Mouse (Mus musculus) cerebellum, adult 11 months (tissue): Measurements from ENCODE around the gene Wt1.

Source experiments
- DNase-seq: peaks from one replicate; pipeline ENCODE4 v3.0.0; 2022

Wt1 gene

DNA sequence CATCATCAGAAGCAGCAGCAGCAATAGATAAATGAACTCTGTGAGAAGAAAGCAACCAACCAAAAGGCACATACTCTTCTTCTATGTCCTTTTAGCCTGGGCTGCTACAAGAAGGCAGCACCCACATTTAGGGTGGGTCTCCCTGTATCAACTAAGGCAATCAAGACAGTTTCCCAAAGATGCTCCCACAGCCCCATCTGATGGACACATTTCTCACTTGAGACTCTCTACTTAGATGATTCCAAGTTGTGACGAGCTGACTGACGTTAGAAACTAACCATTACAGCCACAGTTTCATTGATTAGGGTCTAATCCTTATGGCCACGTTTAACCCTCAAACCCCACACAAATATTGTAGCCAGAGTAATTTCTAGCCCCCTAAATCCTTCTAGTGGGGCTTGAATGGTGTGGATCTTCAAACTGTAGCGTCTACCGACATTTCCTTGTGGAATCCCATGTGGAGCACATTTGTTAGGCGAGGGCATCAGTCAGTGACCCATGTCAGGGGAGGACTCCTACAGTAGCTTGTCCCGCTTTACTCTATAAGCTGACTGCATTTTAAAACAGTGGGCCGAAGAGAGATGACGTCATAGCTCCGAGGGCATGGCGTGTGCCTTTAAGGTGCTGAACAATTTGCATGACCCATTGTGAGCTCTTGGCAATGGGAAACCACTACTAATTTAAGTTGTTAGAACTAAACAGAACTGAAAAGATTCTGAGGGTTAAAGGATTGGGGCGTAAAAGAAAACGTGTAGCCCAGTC is 59.6 kb downstream of the Wt1 start:
- DNase-seq, result no peak

DNA sequence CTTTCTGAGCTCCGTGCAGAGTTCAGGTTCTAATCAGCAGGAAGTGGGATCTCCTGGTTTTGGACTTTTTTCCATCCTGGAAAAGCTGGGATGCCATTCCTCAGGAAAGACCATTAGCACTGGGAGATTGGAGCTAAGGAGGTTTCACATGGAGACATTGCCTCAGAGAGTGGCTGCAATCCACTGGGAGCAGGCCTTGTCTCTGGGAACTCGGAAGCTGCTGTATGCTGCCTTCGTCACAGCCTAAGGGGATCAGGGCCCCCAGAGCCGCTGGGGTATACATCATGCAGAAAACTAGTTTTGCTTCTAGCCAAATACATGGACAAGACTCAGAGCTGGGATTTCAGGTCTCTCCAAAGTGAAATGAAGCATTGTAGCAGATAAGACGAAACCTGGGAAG is 60.3 kb downstream of the Wt1 start:
- DNase-seq, result no peak

DNA sequence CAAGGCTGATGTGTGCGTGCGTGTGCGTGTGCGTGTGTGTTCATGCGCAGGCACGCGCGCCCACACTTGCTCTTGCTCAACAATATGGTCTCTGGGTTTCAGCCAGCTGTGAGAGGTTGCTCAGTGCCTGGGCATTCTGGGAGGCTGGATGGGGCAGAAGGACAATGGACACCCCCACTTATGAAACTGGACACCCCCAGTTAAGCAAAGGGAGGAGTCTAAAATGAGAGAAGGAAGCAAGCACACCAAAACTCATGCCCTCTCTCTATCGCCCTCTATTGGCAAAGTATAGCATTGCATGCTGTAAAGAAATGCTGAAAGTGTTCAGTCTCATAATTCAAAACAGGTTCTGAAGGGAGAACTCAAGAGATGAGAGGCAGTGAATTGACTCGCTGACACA is 61.9 kb downstream of the Wt1 start:
- DNase-seq, result no peak

DNA sequence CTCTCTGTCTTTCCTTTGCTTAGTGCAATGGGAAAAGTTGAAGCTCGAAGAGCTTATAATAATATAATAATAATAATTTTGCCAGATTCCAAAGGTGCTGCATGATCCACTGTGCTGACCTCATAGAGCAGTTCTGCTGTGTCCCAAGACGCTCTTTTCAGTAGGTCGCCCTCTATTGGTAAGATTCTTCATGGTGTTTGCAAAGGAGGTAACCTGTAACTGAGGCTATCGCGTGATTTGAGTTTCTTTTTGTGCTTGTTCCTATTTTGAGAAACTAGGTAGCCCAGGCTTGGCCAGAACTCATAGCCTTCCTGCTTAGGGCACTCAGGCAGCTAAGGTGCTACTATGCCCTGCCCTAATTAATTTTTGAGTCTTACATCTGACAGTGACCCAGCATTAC is 63.0 kb downstream of the Wt1 start:
- DNase-seq, result no peak

DNA sequence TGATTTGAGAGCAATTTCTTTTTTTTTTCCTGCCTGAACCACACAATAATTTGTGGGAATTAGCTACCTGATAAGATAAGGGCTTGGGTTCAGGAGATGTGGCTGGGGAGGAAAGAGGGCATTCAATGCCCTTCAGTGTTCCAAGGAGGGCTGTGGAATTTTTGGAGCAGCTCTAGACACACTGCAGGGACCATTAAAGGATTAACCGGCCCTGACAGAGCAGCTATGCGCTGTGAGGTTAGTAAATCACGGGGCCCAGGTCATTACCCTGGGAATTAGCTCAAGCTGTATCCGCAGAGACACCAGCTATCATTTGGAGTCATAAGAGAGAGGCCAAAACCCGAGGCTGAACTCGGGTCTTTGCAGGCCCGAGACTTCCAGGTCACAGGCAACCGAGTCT is 73.8 kb downstream of the Wt1 start:
- no peak for DNase-seq

DNA sequence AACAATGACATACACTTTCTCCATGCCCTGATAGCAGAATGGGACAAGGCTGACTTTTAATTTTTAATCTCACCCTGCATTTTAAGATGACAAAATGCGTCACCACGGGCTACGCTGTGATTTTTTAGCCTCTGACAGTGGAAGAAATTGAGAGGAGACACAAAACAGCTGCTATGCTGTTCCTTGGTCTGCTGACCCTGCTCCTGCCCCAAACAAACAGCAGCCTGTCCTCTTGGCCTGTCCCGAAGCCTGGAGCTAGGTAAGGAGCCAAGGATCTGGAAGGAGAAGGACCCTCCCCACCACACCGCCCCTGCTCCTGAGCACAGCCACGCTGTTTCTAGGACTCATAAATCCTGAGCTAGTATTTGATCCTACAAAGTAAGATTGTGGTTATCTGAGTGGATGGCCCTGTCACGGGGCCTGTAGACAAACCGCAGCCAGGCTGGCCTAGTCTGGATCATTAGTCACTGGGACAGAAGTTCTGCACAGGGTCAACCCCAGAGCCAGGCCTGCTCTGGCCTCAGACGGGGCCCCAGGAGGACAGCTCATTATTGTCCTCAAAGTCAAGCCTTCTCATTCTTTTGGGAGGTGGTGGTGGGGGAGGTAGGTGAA is 80.3 kb downstream of the Wt1 start:
- DNase-seq, result no peak

DNA sequence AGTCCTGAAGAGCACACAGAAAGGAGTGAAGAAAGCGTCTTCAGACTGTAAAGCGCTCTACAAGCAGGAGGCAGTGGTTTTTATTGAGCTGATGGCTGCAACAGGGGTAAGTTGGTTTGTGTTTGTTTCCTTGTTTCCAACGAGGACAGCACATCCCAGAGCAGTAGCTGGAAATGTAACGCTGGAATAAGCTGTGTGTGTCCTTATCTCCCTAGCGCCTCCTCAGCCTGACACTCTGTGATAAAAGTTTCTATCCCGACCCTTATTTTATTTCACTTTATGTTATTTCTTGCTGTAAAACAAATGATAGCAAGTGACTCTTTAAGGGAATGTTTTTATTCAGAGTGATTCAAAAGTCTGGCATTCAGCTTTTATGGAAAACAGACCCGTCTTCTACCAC is 86.5 kb downstream of the Wt1 start:
- DNase-seq, result no peak

DNA sequence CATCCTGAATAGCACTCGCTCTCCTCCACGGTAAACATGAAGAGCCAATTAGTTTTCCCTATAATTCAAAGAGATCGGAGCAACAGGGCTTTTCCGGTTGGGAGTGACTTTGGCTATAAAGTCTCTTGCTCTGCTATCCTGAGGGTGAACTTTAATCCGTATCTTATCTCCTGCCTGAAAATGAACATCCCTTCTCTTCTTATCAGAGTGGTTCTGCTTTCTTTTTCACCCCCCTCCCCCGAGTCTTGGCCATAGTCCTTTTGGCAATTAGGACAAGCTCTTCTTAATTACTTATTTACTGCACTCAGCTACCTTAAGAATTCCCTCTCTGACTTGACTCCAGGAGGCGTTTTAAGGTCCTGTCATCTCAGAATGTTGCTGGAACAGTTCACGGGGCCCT is 89.6 kb downstream of the Wt1 start:
- DNase-seq, result no peak

DNA sequence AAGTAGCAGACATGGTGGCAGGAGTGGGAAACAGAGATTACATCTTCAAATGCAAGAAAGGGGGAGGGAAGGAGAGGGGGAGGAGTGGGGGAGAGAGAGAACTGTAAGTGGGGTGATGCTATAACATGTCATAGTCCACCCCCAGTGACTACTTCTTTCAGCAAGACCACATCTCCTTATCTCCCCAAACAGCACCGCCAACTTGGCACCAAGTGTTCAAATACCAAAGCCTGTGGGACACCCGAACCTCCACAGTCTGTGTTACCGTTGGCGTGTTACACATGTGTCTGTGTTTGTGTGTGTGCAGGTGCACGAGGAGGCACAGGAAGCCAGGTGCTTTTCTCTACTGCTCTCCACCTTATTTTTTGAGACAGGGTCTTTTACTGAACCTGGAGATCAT is 92.9 kb downstream of the Wt1 start:
- no peak for DNase-seq

DNA sequence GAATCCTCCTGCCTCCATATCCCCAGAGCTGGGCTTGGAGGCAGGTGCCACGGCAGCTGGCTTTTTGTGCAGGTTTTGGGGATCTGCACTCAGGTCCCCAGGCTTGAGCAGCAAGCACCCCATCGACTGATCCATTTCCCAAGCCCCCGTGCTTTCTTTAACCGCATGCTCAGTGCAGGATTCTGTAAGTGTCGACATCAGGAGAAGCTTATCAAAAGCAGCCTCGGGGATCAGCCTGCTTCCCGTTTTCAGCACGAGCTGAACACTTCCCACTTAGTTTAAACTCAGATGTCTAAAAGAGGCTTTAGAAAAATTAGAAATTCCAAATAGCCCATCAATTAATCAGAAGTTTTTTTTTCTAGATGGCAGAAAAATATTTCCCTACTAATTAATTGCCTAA is 93.3 kb downstream of the Wt1 start:
- DNase-seq, result no peak

DNA sequence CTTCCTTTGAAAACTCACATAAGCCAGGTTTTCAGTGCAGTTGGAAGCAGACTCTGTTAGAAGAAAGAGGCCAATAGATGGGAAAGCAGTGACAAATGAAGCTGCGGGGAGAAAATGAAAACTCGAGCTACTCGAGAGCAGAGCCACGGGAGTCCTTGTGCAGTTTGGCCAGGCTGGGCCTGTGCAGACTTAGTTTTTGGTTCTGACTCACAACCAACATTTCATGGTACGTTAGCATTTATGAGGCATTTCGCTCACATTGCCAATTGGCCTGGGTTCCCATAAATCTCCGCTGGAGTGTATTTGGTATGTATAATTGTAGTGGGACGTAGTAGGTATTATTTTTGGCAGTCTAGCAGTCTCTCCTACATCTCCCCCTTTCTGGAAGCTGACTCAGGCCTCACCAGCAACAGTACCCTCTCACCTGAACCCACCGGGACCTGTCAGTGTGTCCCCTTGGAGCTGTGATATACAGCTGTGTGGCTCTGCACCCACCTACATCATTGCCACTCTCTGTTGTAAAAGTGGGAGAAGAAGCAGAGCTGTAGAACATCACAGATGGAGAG is 94.5 kb downstream of the Wt1 start:
- DNase-seq, result no peak
